Mouse (Mus musculus) stomach, postnatal 0 days (tissue): ENCODE measurements around the gene Olfr592. TPM values are rescaled to one million over a fixed set of nuclear protein-coding genes. Genes with fewer than 3 reads are reported as not detected.
"Not testable (repeated sequence)": the region's sequence is repeated elsewhere in the genome, so short reads cannot be mapped to it uniquely, and the experiment has no call there.

Experiments used
- ATAC-seq: fragments of 200-750 bp; cut with Nextera tagmentation; 2 replicates; pipeline ENCODE4 v1.8.0; 2017; ENCODE audit not compliant: low FRiP score, low TSS enrichment
- DNase-seq: peaks from one replicate; pipeline ENCODE4 v3.0.0-alpha.2; 2016; ENCODE audit warnings: low spot score
- H3K27ac ChIP-seq: fragments of 300-500 bp; sonication (generic); replicated peaks from 2 replicates; pipeline ENCODE4 v1.5.1; 2014; ENCODE audit warnings: mild to moderate bottlenecking, control low read depth
- H3K27me3 ChIP-seq: fragments of 300-500 bp; sonication (generic); 2 replicates; pipeline ENCODE4 v1.6.1; 2014; ENCODE audit warnings: low read length; ENCODE audit not compliant: control insufficient read depth, insufficient read depth
- H3K36me3 ChIP-seq: fragments of 300-500 bp; sonication (generic); 2 replicates; pipeline ENCODE4 v1.6.1; 2014; ENCODE audit warnings: low read length, mixed read lengths; ENCODE audit not compliant: control insufficient read depth, insufficient read depth
- H3K4me1 ChIP-seq: fragments of 300-500 bp; sonication (generic); replicated peaks from 2 replicates; pipeline ENCODE4 v1.6.1; 2014; ENCODE audit warnings: antibody characterized with exemption; ENCODE audit not compliant: control insufficient read depth, insufficient read depth
- H3K4me2 ChIP-seq: fragments of 300-500 bp; sonication (generic); replicated peaks from 2 replicates; pipeline ENCODE4 v1.6.1; 2014; ENCODE audit warnings: low read depth, mild to moderate bottlenecking, control low read depth, moderate library complexity
- H3K4me3 ChIP-seq: fragments of 300-500 bp; sonication (generic); 2 replicates; pipeline ENCODE4 v1.5.1; 2014; ENCODE audit warnings: low read depth, low read length, control low read depth
- H3K9ac ChIP-seq: fragments of 300-500 bp; sonication (generic); 2 replicates; pipeline ENCODE4 v1.6.1; 2014; ENCODE audit warnings: mild to moderate bottlenecking, low read length, control low read depth, mixed read lengths
- H3K9me3 ChIP-seq: fragments of 300-500 bp; sonication (generic); 2 replicates; pipeline ENCODE4 v1.6.1; 2016; ENCODE audit warnings: low read length; ENCODE audit not compliant: control insufficient read depth
- CTCF ChIP-seq: IDR thresholded peaks from 2 replicates; pipeline ENCODE4 v1.5.1; 2016; ENCODE audit warnings: antibody characterized with exemption, low read depth, mild to moderate bottlenecking, moderate library complexity
- EP300 ChIP-seq: optimal IDR thresholded peaks from 2 replicates; pipeline ENCODE3; 2016; ENCODE audit warnings: antibody characterized with exemption
- WGBS: fragments of 180-500 bp; shearing (Covaris S2); extraction: QIAGEN DNeasy Blood & Tissue Kit; methylation state at CpG from one replicate; pipeline ENCODE4 v1.1.7; 2014; 5-methylcytosine and 5-hydroxymethylcytosine counted together
- polyA plus RNA-seq: library from polyadenylated mRNA; unstranded; fragments of >200 nt; fragmentation: Nextera tagmentation; extraction: Ambion mirVana; gene quantifications from 2 replicates; pipeline ENCODE4 v1.2.1, GENCODE M21; 2015

The Olfr592 gene
- polyA plus RNA-seq: 0.04 TPM in 1 of 2 replicates, not detected in the other

GRCm38 (mm10) chr7:103184503-103184902, at the start of gene Olfr592:
TSS of gene Olfr592 (plus strand) at chr7:103184803.
- H3K9me3 ChIP-seq, H3K27ac ChIP-seq, H3K27me3 ChIP-seq, H3K36me3 ChIP-seq, DNase-seq, H3K4me1 ChIP-seq, H3K9ac ChIP-seq, ATAC-seq, H3K4me2 ChIP-seq, H3K4me3 ChIP-seq: not testable (repeated sequence)
- 67% methylated on average over 1 of the region's 1 CpGs for WGBS

DNA sequence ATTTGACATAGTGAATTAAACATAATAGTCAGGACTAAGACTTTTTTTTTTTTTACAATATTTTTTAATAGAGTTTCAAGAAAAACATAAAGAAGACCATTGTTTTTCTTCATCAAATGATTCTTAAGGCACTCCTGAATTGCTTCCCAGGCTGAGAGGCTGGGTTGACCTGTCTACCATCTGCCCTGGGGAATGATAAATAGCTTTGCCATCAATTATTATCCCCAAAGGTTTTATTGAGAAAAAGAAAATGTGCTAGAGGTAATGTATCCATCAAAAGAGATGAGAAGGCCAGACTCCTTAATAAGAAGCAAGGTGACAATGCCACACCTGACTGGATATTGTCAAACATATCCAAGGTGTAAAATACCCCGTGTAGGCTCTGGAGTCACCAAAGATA, 44.0 kb upstream of the Olfr592 start, which contains the start of gene Olfr588-ps1:
Gene Olfr588-ps1 (plus strand): TSS at position 301 of the 400 bp plus-strand sequence.
- Histone ChIP-seq H3K27me3 (no peaks in the 10 kb centered on the region), H3K4me2 (no peak within 1 kb of the TSS), H3K9me3 (no peaks in the 10 kb centered on the region), H3K4me1 (no peaks in the 10 kb centered on the region), H3K27ac (no peak within 1 kb of the TSS), H3K36me3 (no peaks in the 10 kb centered on the region), H3K9ac (no peak within 1 kb of the TSS), H3K4me3 (no peak within 1 kb of the TSS)
- no peak for DNase-seq
- 80% methylated on average over 1 of the region's 1 CpGs for WGBS
- no peak for ATAC-seq
- TF ChIP-seq EP300 (no peak), CTCF (no peak)

GRCm38 (mm10) chr7:103156256-103156655, 28.3 kb upstream of the Olfr592 start, which contains the start of gene Olfr589:
TSS of gene Olfr589 (minus strand) at chr7:103156356.
- H3K9me3 ChIP-seq: no peaks in the 10 kb centered on the region
- TF ChIP-seq EP300 (no peak), CTCF (no peak)
- 54% methylated on average over 2 of the region's 2 CpGs for WGBS
- H3K4me2 ChIP-seq: no peak within 1 kb of the TSS
- H3K27me3 ChIP-seq: no peaks in the 10 kb centered on the region
- no peaks in the 10 kb centered on the region for H3K36me3 ChIP-seq
- no peak for ATAC-seq
- DNase-seq: no peak
- H3K9ac ChIP-seq: no peak within 1 kb of the TSS
- no peak within 1 kb of the TSS for H3K4me3 ChIP-seq
- no peak within 1 kb of the TSS for H3K27ac ChIP-seq
- no peaks in the 10 kb centered on the region for H3K4me1 ChIP-seq

GRCm38 (mm10) chr7:103169697-103170096, 14.9 kb upstream of the Olfr592 start:
- H3K27ac ChIP-seq: no peak overlapping the region
- H3K27me3 ChIP-seq: no peaks in the 10 kb centered on the region
- ATAC-seq: no peak
- no peak overlapping the region for H3K4me2 ChIP-seq
- no peaks in the 10 kb centered on the region for H3K36me3 ChIP-seq
- no peak overlapping the region for H3K4me3 ChIP-seq
- H3K4me1 ChIP-seq: no peaks in the 10 kb centered on the region
- DNase-seq: no peak
- WGBS: 73% methylated on average over 5 of the region's 5 CpGs
- no peak overlapping the region for H3K9ac ChIP-seq
- H3K9me3 ChIP-seq: no peaks in the 10 kb centered on the region
- TF ChIP-seq EP300 (no peak), CTCF (no peak)

GRCm38 (mm10) chr7:103178240-103178639, 6.4 kb upstream of the Olfr592 start, which contains the start of gene Olfr591:
TSS of gene Olfr591 (minus strand) at chr7:103178340.
- DNase-seq (no peak), ATAC-seq (no peak)
- H3K4me3 ChIP-seq: no peak within 1 kb of the TSS
- TF ChIP-seq CTCF (no peak), EP300 (no peak)
- no peak within 1 kb of the TSS for H3K9ac ChIP-seq
- 65% methylated on average over 1 of the region's 1 CpGs for WGBS
- no peaks in the 10 kb centered on the region for H3K36me3 ChIP-seq
- no peaks in the 10 kb centered on the region for H3K27me3 ChIP-seq
- no peaks in the 10 kb centered on the region for H3K4me1 ChIP-seq
- no peak within 1 kb of the TSS for H3K4me2 ChIP-seq
- no peaks in the 10 kb centered on the region for H3K9me3 ChIP-seq
- H3K27ac ChIP-seq: no peak within 1 kb of the TSS

GRCm38 (mm10) chr7:103211562-103211961, 27.0 kb downstream of the Olfr592 start, which contains the start of gene Olfr593:
TSS of gene Olfr593 (plus strand) at chr7:103211862.
- no peaks in the 10 kb centered on the region for H3K9me3 ChIP-seq
- ATAC-seq (no peak), DNase-seq (no peak)
- H3K9ac ChIP-seq: no peak within 1 kb of the TSS
- TF ChIP-seq EP300 (no peak), CTCF (no peak)
- WGBS: 71% methylated on average over 1 of the region's 1 CpGs
- no peak within 1 kb of the TSS for H3K4me2 ChIP-seq
- H3K27me3 ChIP-seq: no peaks in the 10 kb centered on the region
- H3K4me3 ChIP-seq: no peak within 1 kb of the TSS
- no peaks in the 10 kb centered on the region for H3K4me1 ChIP-seq
- no peak within 1 kb of the TSS for H3K27ac ChIP-seq
- H3K36me3 ChIP-seq: no peaks in the 10 kb centered on the region

DNA sequence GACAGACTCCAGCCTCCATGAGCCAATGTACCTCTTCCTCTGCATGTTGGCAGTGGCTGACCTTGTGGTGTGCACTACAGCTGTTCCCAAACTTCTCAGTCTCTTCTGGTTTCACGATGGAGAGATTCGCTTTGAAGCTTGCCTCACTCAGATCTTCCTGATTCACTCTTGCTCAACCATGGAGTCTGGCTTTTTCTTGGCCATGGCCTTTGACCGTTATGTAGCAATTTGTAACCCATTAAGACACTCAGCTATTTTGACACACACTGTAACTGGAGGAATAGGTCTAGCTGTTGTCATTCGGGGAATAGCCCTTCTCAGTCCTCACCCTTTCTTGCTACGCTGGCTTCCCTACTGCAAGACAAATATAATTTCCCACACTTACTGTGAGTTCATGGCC, 27.4 kb downstream of the Olfr592 start:
- not testable (repeated sequence) for ATAC-seq, H3K9ac ChIP-seq, H3K27me3 ChIP-seq, DNase-seq, H3K36me3 ChIP-seq, H3K4me1 ChIP-seq, H3K9me3 ChIP-seq, H3K4me2 ChIP-seq, H3K4me3 ChIP-seq, H3K27ac ChIP-seq
- WGBS: 85% methylated on average over 5 of the region's 5 CpGs
